In genomic region chr3:138958527-138958926, GRCm38 (mm10) we compare ENCODE assay signal across 26 mouse cellular contexts.
"Had no signal": no experiment of that assay in that cellular context is flagged by ENCODE, and none has a peak within 500 bp of the region (broad histone marks: within the 10 kb centered on the region; RNA-seq: fewer than 3 reads in every experiment).

No protein-coding gene starts in this region.

- H3K27ac ChIP-seq: gastrocnemius, adult 2 months; heart, adult 2 months; heart, embryonic 10.5 days; heart, embryonic 13.5 days; heart, embryonic 15.5 days; hindbrain, embryonic 13.5 days; hindbrain, embryonic 15.5 days; hindbrain, postnatal 0 days; kidney, embryonic 15.5 days; kidney, postnatal 0 days; left cerebral cortex, adult 2 months; limb, embryonic 10.5 days; limb, embryonic 12.5 days; liver, embryonic 12.5 days had no signal

- H3K9ac ChIP-seq: heart, embryonic 13.5 days; heart, embryonic 15.5 days; hindbrain, embryonic 13.5 days; hindbrain, embryonic 15.5 days; kidney, embryonic 15.5 days; limb, embryonic 12.5 days; liver, embryonic 12.5 days had no signal

- H3K4me2 ChIP-seq: heart, embryonic 13.5 days; heart, embryonic 15.5 days; hindbrain, embryonic 13.5 days; hindbrain, embryonic 15.5 days; kidney, embryonic 15.5 days; limb, embryonic 12.5 days; liver, embryonic 12.5 days had no signal

- H3K4me3 ChIP-seq: gastrocnemius, adult 2 months; heart, adult 2 months; heart, embryonic 10.5 days; heart, embryonic 13.5 days; heart, embryonic 15.5 days; hindbrain, embryonic 13.5 days; hindbrain, embryonic 15.5 days; kidney, embryonic 15.5 days; left cerebral cortex, adult 2 months; limb, embryonic 10.5 days; limb, embryonic 12.5 days; liver, embryonic 12.5 days had no signal

- H3K9me3 ChIP-seq: heart, embryonic 10.5 days; heart, embryonic 13.5 days; heart, embryonic 15.5 days; hindbrain, embryonic 13.5 days; hindbrain, embryonic 15.5 days; kidney, embryonic 15.5 days; limb, embryonic 10.5 days; limb, embryonic 12.5 days; liver, embryonic 12.5 days had no signal

- DNase-seq: gastrocnemius, adult 2 months; gastrocnemius, postnatal 10 days; gastrocnemius, postnatal 25 days; heart, adult 11 months; heart, adult 2 months; heart, postnatal 14 days; heart, postnatal 36 days; kidney, adult 11 months; kidney, adult 2 months; kidney, adult 9 months; kidney, postnatal 14 days; kidney, postnatal 36 days; liver had no signal

- H3K27me3 ChIP-seq: heart, embryonic 13.5 days; heart, embryonic 15.5 days; hindbrain, embryonic 13.5 days; hindbrain, embryonic 15.5 days; kidney, embryonic 15.5 days; limb, embryonic 12.5 days; liver, embryonic 12.5 days had no signal

- ATAC-seq: hindbrain, postnatal 0 days; intestine, embryonic 16.5 days; liver, embryonic 12.5 days had no signal

- H3K4me1 ChIP-seq: heart, embryonic 10.5 days; heart, embryonic 13.5 days; heart, embryonic 15.5 days; hindbrain, embryonic 13.5 days; hindbrain, embryonic 15.5 days; kidney, embryonic 15.5 days; limb, embryonic 10.5 days; limb, embryonic 12.5 days had no signal
